Mouse (Mus musculus) retina, postnatal 7 days (tissue): ENCODE results near the gene Cox10.
"Not testable (repeated sequence)": the region's sequence is repeated elsewhere in the genome, so short reads cannot be mapped to it uniquely, and the experiment has no call there.

Experiments used
- DNase-seq: peaks from one replicate; pipeline ENCODE4 v3.0.0-alpha.2; 2012; ENCODE audit warnings: low read depth, low spot score

The Cox10 gene

DNA sequence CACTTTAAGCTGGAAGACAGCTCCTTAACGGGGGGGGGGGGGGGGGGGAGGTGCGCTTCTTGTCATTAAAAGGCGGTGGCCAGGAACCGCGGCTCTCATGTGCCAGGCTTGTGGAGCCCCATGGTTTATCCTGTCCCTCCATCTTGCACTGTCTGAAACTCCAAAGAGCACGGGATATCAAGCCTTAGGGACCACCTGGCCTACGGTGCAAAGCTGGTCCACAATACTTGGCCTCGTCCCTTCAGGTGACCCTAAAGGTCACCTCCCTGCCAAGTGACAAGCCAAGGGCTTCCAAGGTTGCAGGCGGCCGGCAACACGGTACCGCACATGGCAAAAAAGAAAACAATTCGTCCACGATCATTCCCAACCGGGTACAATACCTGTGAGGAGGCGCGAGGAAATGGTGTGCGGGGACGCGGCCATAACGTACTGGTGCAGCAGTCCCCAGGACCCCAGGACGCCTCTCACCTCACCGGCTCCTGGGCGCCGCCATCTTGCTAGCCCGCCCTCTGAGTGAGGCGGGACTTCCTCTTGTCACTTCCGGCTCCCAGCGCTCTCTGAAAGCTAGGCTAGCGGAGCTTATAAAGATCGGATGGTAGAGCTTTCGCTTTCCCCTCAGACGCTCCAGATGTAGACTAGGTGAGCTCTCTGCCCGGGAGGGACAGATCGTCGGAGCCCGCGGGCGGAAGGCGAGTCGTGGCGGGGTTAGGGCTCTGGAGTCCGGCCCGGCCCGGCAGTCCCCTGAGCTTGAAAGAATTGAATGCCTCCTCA is at the start of gene Cox10:
Gene Cox10 (minus strand): TSS at position 513 of the 771 bp plus-strand sequence.
- peak; percentile 84 for DNase-seq

- DNase-seq: no peak
Observed at GRCm38 (mm10) chr11:64128016-64128415, 48.7 kb upstream of the Cox10 start.

DNA sequence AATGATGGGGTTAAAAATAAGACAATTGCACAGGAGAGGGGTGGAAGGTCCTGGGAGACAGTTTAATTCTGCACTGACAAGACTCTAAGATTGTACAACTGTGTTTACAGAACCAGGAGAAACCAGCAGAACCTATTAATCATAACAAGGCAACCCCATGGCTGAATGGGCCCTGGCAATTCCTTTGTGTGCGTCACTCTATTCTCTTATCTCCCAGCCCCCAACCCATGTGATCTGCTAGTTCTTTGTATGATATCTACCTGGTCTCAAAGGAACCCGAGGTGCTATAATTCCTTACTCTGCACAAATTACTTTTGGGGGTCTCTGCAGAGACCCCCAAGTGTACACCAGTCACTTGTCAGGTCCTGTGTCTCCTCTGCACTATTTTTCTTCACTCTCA is 46.2 kb upstream of the Cox10 start:
- DNase-seq: no peak

GRCm38 (mm10) chr11:64123174-64123573 is 43.9 kb upstream of the Cox10 start:
- DNase-seq: not testable (repeated sequence)

DNA sequence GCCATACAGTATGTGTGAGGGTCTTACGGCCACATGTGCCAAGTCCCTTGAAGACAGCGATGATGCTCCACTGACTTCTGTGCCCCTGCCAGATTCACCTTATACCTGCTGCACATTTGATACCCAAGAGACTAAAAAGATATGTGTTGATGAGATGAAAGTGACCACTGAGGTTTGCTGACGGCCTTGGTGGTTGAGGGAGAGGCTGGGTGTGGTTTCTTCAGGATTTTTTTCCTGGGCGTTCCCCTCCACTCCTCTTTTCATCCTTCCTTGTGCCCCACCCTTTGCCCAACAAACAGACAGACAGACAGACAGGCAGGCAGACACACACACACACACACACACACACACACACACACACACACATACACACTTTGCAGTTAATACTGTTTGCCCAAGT is 37.4 kb upstream of the Cox10 start:
- DNase-seq: no peak

DNA sequence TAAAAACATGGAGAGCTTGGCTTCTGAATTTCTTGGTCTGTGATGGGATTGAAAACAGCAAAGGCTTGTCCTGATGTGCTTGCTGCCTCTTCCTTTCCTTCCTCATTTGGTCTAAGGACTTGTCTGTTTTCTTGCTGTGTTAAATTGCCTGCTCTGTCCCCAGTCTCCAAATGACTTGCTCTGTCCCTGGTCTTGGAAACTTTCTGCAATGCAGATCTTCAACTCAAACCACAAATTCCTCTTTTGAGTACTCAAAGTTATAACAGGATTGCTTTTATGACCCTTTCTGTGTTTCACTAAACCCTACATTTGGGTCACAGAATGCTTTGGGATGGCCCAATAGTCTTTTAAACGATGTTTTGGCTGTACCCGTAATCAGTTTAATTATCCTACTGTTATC is 36.6 kb upstream of the Cox10 start:
- DNase-seq: no peak

- DNase-seq: no peak
Observed at GRCm38 (mm10) chr11:64115101-64115500, 35.8 kb upstream of the Cox10 start.

DNA sequence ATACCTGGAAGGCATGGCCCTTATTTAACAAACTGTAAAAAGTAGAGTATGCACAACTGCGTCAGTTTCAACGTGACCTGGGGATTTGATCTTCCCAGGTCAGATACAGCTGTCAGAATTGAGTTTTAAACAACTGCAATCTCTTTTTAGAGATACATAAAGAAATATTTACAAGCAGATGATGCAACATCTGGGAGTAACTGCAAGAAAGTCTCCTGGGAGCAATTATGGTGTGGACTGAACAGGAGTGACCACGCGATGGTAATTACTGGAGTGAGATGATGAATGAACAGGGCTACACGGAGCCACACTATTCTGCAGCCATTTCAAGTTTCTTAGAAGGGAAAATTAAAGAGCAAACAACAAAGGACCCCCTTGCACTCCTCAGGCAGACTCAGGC is 20.8 kb upstream of the Cox10 start:
- DNase-seq: no peak

DNA sequence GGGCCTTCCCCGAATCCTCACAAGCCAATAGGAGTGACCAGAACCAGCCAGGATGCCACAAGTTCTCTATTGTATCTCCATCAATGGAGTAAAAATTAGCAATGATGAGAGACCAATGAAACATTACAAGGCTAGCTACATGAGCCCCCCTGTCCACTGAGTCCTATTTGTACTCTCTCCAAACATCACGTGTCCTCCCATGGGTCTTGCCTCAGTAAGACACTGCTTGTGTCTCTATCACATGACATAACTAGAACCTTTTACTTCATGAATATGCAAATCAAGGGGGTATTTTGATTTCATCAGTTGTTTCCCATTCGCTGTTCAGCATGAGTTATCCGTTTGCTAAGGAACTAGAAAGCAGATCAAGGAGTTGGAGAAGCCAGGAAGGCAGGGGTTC is 13.8 kb upstream of the Cox10 start:
- no peak for DNase-seq

DNA sequence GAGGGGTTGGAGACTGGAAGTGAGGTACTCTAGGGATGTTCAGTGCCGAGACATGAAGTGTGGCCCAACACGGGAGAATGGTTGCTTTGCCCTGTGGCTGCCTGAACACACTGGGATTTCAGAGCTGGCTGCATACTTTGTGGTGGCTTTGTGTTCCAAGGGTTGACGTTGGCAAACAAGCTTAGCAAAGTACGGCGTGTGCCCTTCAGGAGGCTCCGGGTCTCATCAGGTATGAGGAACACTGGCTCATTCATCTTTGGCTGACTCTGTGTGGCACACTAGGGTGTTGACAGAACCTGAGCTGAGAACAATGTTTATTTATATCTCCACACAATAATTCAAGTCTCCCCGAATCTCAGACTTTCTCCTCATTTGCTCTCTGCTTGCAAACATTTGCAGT is 11.9 kb upstream of the Cox10 start:
- no peak for DNase-seq

GRCm38 (mm10) chr11:64089682-64090081 is 10.4 kb upstream of the Cox10 start:
- DNase-seq: no peak

DNA sequence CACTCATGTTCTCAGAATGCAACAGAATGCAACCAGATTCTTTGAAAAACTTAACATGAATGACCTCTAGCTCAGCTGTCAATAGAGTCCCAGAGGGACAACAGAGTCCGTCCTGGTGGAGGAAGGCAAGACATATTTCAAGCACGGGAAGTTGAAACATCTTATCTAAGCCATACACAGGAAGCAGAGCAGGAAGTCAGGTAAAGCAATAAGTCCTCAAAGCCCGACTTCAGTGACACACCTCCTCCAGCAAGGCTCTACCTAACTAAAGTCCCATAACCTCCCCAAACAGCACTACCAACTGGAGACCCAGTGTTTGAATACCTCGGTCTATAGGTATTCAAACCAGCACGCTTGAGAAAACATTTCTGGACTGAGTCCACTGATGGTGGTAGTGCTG is 6.6 kb upstream of the Cox10 start:
- DNase-seq: no peak

GRCm38 (mm10) chr11:64079727-64080081 is 436 bp upstream of the Cox10 start:
- DNase-seq: no peak

GRCm38 (mm10) chr11:64076212-64076611 is 3.1 kb downstream of the Cox10 start:
- DNase-seq: no peak

DNA sequence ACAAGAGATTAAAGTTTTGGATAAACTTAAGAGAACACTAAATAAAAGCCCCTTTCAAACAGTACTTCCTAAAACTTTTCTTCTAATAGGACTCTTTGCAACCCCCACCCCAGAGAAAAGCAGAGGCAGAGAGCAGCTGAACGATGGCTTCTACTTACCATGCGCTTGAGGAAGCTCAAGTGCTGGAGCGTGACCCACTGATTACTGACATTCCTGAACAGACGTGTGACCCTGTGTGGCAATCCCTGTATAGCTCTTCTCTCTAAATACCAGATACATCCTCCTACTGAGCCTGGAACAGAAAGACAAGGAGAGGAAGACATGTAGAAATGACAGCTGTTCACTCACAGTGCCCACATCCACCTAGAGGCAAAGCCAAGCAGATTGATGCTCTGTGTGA is 5.9 kb downstream of the Cox10 start:
- no peak for DNase-seq

DNA sequence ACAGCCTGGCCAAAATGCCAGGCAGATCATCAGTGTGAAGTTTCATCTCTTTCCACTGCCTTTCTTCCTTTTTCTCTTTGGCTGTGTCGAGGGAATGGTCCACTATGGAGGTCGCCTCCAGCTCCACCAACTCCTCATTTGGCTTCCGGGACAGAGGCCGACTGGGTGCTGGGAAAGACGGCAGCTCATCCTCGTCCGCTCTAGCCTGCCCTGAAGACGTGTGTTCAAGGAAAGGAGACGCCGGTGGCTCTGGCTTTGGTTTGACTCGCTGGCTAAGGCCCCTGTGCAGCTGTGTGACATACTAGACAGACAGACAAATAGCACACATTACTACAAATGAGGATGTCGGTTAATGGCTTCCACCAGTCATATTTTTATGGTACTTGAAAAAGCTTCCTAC is 7.7 kb downstream of the Cox10 start:
- DNase-seq: no peak

GRCm38 (mm10) chr11:64066001-64066400 is 13.3 kb downstream of the Cox10 start:
- no peak for DNase-seq

GRCm38 (mm10) chr11:64063130-64063529 is 16.1 kb downstream of the Cox10 start:
- DNase-seq: no peak

GRCm38 (mm10) chr11:64062226-64062625 is 17.0 kb downstream of the Cox10 start:
- no peak for DNase-seq

DNA sequence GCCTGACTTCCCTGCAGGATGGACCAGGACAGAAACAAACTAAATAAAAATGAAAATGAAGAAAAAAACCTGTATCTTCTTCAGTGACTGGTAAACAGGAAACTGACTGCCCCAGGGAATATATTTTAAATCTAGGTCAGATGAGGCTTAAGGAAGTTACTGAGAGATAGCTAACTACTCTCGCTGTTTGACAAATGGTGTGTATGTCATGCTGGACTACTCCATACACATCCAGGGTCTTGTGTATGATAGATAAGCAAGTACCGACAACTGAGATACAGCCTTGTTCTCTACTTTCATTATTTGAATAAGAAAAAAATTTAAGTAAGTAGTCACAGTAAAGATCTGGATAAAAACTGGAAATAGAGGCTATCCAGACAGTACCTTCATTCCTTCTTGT is 20.0 kb downstream of the Cox10 start:
- DNase-seq: no peak

DNA sequence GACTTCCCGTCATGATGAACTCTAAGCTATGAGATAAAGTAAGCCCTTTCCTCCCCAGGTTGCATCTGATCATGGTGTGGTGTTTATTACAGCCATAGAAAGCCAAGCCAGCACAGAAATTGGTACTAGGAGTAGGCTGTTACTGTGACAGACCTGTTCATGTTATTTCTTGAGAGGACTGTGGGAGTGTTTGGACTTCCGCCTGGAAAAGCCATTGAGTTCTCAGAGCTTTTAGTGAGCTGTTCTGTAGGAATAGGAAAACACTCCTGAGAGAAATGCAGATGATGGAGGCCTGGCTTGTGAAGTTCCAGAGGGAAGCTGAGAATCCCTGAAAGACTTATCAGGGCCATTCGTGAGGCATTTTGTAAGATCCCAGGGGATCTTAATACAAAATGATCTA is 20.8 kb downstream of the Cox10 start:
- DNase-seq: no peak

DNA sequence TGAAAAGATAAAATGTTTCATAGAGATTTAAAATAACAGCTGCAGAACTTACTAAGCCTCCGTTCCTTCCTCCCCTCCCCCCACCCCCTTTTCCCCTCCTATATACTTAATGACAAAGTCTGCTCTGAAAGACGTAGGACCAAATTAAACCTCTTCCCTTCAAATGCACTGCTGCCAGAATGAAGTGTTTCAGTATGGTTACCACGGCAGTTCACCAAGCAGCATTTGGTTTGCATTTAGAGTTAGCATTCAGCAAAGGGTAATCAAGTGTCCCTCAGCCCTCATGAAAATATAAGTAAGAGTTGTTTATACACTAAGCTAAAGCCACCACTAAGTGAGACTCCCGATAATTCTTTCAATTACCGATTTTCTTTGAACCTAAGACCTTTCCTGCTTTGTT is 25.9 kb downstream of the Cox10 start:
- DNase-seq: no peak

- DNase-seq: no peak
Observed at GRCm38 (mm10) chr11:64051195-64051968, 27.9 kb downstream of the Cox10 start.
